Comparison of ENCODE assay signal across 9 mouse cellular contexts in genomic region chr9:41736881-41737280, GRCm38 (mm10).
DNase-seq lines count a peak whose midpoint lies in the region; ATAC-seq and TF ChIP-seq lines count a peak whose summit lies in the region.
"Had no signal": no experiment of that assay in that cellular context is flagged by ENCODE, and none has a peak within 500 bp of the region (broad histone marks: within the 10 kb centered on the region; RNA-seq: fewer than 3 reads in every experiment).

No protein-coding gene starts in this region.

- no peaks in the 10 kb centered on the region for H3K36me3 ChIP-seq in heart, postnatal 0 days (replicated peaks; ENCODE audit: control insufficient read depth, insufficient read depth, low read length)
- no peaks in the 10 kb centered on the region for H3K36me3 ChIP-seq in hindbrain, embryonic 11.5 days (ENCODE audit: control insufficient read depth, insufficient read depth, low read length)
- no peaks in the 10 kb centered on the region for H3K36me3 ChIP-seq in midbrain, embryonic 13.5 days
- H3K36me3 ChIP-seq: liver, embryonic 15.5 days had no signal

- H3K27ac ChIP-seq in heart, postnatal 0 days (ENCODE audit: low read depth) = no peak overlapping the region
- peak overlapping the region; percentile 96 for H3K27ac ChIP-seq in hindbrain, embryonic 11.5 days (ENCODE audit: low read depth, low read length)
- H3K27ac ChIP-seq in midbrain, embryonic 13.5 days = peak overlapping the region; percentile 98
- H3K27ac ChIP-seq: liver, embryonic 15.5 days had no signal

- intact Hi-C loops in left cerebral cortex, postnatal 36 days (cut with DNase I) = loop anchor here (2.0 to 10.0 kb wide), 3 partner anchors 122 to 155 kb away; no protein-coding TSS in a partner anchor
- intact Hi-C loops in gastrocnemius, postnatal 36 days (cut with DNase I) = no loop called here

- ATAC-seq in heart, postnatal 0 days (ENCODE audit: insufficient read depth, low read depth) = no peak
- no peak for ATAC-seq in hindbrain, embryonic 11.5 days (ENCODE audit: low FRiP score)
- ATAC-seq in midbrain, embryonic 13.5 days = peak; percentile 47

- H3K4me1 ChIP-seq in heart, postnatal 0 days (ENCODE audit: control insufficient read depth, insufficient read depth) = 0 out of 2 replicates have a peak, but pooled peaks cover 9% of the 10 kb centered on the region
- H3K4me1 ChIP-seq in hindbrain, embryonic 11.5 days (replicated peaks; ENCODE audit: control insufficient read depth, insufficient read depth, low read length) = peaks cover 2% of the 10 kb centered on the region; the same call in 1 of the 2 replicates
- H3K4me1 ChIP-seq in midbrain, embryonic 13.5 days (replicated peaks) = peaks cover 32% of the 10 kb centered on the region
- H3K4me1 ChIP-seq: liver, embryonic 15.5 days had no signal

- WGBS in heart, postnatal 0 days = 40% methylated on average over 6 of the region's 6 CpGs
- WGBS in hindbrain, embryonic 11.5 days = 14% methylated on average over 6 of the region's 6 CpGs
- 5% methylated on average over 6 of the region's 6 CpGs for WGBS in midbrain, embryonic 13.5 days

- H3K4me3 ChIP-seq in heart, postnatal 0 days (ENCODE audit: low read depth, low read length) = no peak overlapping the region
- peak overlapping the region; percentile 29 for H3K4me3 ChIP-seq in hindbrain, embryonic 11.5 days (ENCODE audit: low read depth, low read length)
- peak overlapping the region; percentile 29 for H3K4me3 ChIP-seq in midbrain, embryonic 13.5 days (replicated peaks)
- H3K4me3 ChIP-seq: liver, embryonic 15.5 days had no signal

- TF ChIP-seq EP300 in heart, postnatal 0 days (IDR thresholded peaks at IDR 0.05; ENCODE audit: low read depth) = no peak

- H3K9me3 ChIP-seq in heart, postnatal 0 days (replicated peaks; ENCODE audit: control insufficient read depth, low read length) = no peaks in the 10 kb centered on the region
- no peaks in the 10 kb centered on the region for H3K9me3 ChIP-seq in hindbrain, embryonic 11.5 days (ENCODE audit: control insufficient read depth, low read length)
- peaks cover 4% of the 10 kb centered on the region; the same call in 1 of the 2 replicates for H3K9me3 ChIP-seq in midbrain, embryonic 13.5 days
- H3K9me3 ChIP-seq: liver, embryonic 15.5 days had no signal

- H3K4me2 ChIP-seq in heart, postnatal 0 days (ENCODE audit: low read depth, low read length) = peak overlapping the region; percentile 83
- peak overlapping the region; percentile 46 for H3K4me2 ChIP-seq in hindbrain, embryonic 11.5 days (replicated peaks; ENCODE audit: low read depth, low read length)
- peak overlapping the region; percentile 60 for H3K4me2 ChIP-seq in midbrain, embryonic 13.5 days (replicated peaks)

- H3K9ac ChIP-seq in heart, postnatal 0 days (replicated peaks; ENCODE audit: low read depth, low read length) = 0 out of 2 replicates have a peak overlapping the region, but pooled peaks have one; percentile 1
- H3K9ac ChIP-seq in hindbrain, embryonic 11.5 days (ENCODE audit: low read depth, low read length) = peak overlapping the region; percentile 41; the same call in 1 of the 2 replicates
- H3K9ac ChIP-seq in midbrain, embryonic 13.5 days (replicated peaks) = peak overlapping the region; percentile 66
- H3K9ac ChIP-seq: liver, embryonic 15.5 days had no signal

- TF ChIP-seq CTCF in heart, postnatal 0 days (IDR thresholded peaks at IDR 0.05; ENCODE audit: low read depth) = no peak

- no peaks in the 10 kb centered on the region for H3K27me3 ChIP-seq in heart, postnatal 0 days (ENCODE audit: control insufficient read depth, insufficient read depth, low read length)
- no peaks in the 10 kb centered on the region for H3K27me3 ChIP-seq in hindbrain, embryonic 11.5 days (ENCODE audit: control insufficient read depth, insufficient read depth, low read length)
- H3K27me3 ChIP-seq in midbrain, embryonic 13.5 days = no peaks in the 10 kb centered on the region

- no peak for DNase-seq in heart, postnatal 0 days (ENCODE audit: low spot score)
- no peak for DNase-seq in heart, adult 9 months (ENCODE audit: low spot score in 2 of 2)
- peak; percentile 3 for DNase-seq in brain, adult 2 months (ENCODE audit: low read depth, low spot score)
- DNase-seq in hindbrain, embryonic 11.5 days (ENCODE audit: low spot score) = no peak
- no peak for DNase-seq in left cerebral cortex, postnatal 36 days (ENCODE audit: low spot score in 2 of 2)
- no peak for DNase-seq in gastrocnemius, postnatal 36 days
- DNase-seq in left cerebral cortex, adult 18-20 months (ENCODE audit: low spot score in 2 of 2) = no peak

Comparison
In these comparisons a context has a peak if more than half of its experiments do, and no peak if none do; other contexts are left out.
1. H3K9ac ChIP-seq: peak in every context shown above with its lines; median percentile 66 in midbrain, embryonic 13.5 days; 41 in hindbrain, embryonic 11.5 days; 1 in heart, postnatal 0 days.